Mouse (Mus musculus) heart, embryonic 13.5 days (tissue): Measurements from ENCODE around the gene Tfr2. TPM values are rescaled to one million over a fixed set of nuclear protein-coding genes. Genes with fewer than 3 reads are reported as not detected.

Experiments
- ATAC-seq: fragments of 200-750 bp; cut with Nextera tagmentation; 2 replicates; pipeline ENCODE4 v1.8.0; 2017; ENCODE audit warnings: moderate TSS enrichment; ENCODE audit not compliant: insufficient number of reproducible peaks, low FRiP score, low TSS enrichment; ENCODE audit errors: extremely low read depth
- H3K27ac ChIP-seq: fragments of 300-500 bp; sonication (generic); replicated peaks from 2 replicates; pipeline ENCODE4 v1.5.1; 2015; ENCODE audit warnings: moderate library complexity, mild to moderate bottlenecking, inconsistent platforms
- H3K27me3 ChIP-seq: fragments of 300-500 bp; sonication (generic); replicated peaks from 2 replicates; pipeline ENCODE4 v1.6.1; 2015; ENCODE audit warnings: mild to moderate bottlenecking, inconsistent platforms
- H3K36me3 ChIP-seq: fragments of 300-500 bp; sonication (generic); 2 replicates; pipeline ENCODE4 v1.6.1; 2015; ENCODE audit warnings: mild to moderate bottlenecking, inconsistent platforms
- H3K4me1 ChIP-seq: fragments of 300-500 bp; sonication (generic); 2 replicates; pipeline ENCODE4 v1.6.1; 2015; ENCODE audit warnings: inconsistent platforms
- H3K4me2 ChIP-seq: fragments of 300-500 bp; sonication (generic); 2 replicates; pipeline ENCODE4 v1.6.1; 2015; ENCODE audit warnings: inconsistent platforms, mild to moderate bottlenecking, moderate library complexity
- H3K4me3 ChIP-seq: fragments of 300-500 bp; sonication (generic); 2 replicates; pipeline ENCODE4 v1.5.1; 2015; ENCODE audit warnings: moderate library complexity, mild to moderate bottlenecking, inconsistent platforms
- H3K9ac ChIP-seq: fragments of 300-500 bp; sonication (generic); 2 replicates; pipeline ENCODE4 v1.6.1; 2015; ENCODE audit warnings: inconsistent platforms, mild to moderate bottlenecking, moderate library complexity
- H3K9me3 ChIP-seq: fragments of 300-500 bp; sonication (generic); 2 replicates; pipeline ENCODE4 v1.6.1; 2016; ENCODE audit warnings: inconsistent platforms
- WGBS: fragments of 180-500 bp; shearing (Covaris S2); methylation state at CpG from one replicate; pipeline ENCODE4 v1.1.7; 2015; ENCODE audit warnings: mixed read lengths; 5-methylcytosine and 5-hydroxymethylcytosine counted together
- polyA plus RNA-seq: library from polyadenylated mRNA; unstranded; fragments of >200 nt; fragmentation: Nextera tagmentation; extraction: Ambion mirVana; gene quantifications from 2 replicates; pipeline ENCODE4 v1.2.1, GENCODE M21; 2015

Tfr2 gene
- polyA plus RNA-seq, 1 experiment from 2014 or later = 0.59 TPM

DNA sequence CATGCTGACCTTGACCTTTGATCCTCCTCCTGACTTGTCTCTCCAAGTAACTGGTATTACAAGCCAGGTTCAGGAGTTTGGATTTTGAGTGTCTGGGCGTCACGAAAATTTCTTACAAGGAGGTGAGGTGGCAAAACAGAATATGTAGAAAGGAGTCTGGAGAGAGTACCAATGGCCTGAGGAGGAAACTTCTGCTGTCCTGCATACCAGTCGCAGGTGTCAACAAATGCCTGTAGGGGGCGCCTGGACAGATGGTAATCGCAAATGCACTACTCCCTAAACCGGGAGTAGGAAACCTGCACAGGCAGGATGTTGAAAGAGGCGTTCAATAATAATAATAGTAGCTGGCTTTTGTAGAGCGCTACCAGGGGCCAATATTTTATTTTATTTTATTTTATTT is 15.3 kb downstream of the Tfr2 start:
- no peaks in the 10 kb centered on the region for H3K36me3 ChIP-seq
- H3K4me3 ChIP-seq = no peak overlapping the region
- ATAC-seq = no peak
- no peak overlapping the region for H3K9ac ChIP-seq
- H3K27me3 ChIP-seq = peaks cover 36% of the 10 kb centered on the region
- no peak overlapping the region for H3K4me2 ChIP-seq
- H3K4me1 ChIP-seq = peaks cover 12% of the 10 kb centered on the region; the same call in 1 of the 2 replicates
- no peak overlapping the region for H3K27ac ChIP-seq
- 33% methylated on average over 8 of the region's 8 CpGs for WGBS
- H3K9me3 ChIP-seq = no peaks in the 10 kb centered on the region; the same call in 1 of the 2 replicates

DNA sequence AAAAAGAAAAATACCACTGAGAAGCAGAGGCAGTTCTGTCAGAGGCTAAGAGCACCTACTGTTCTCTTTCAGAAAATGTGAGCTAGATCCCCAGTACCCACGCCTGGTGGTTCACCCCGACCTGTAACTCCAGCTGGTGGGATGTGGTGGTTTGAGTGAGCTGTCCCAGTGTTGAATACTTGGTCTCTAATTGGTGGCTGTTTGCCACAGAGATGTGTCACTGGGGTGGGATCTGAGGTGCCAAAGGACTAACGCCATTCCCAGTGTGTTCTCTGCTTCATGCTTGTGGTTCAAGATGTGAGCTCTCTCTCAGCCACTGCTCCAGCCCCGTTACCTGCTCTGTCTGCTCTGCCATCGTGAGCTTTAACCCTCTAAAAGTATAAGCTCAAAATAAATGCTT is 20.9 kb downstream of the Tfr2 start:
- Histone ChIP-seq H3K4me1 (no peaks in the 10 kb centered on the region), H3K4me3 (no peak overlapping the region), H3K27ac (no peak overlapping the region), H3K9ac (no peak overlapping the region), H3K9me3 (no peaks in the 10 kb centered on the region; the same call in 1 of the 2 replicates), H3K27me3 (0 out of 2 replicates have a peak, but pooled peaks cover 4% of the 10 kb centered on the region), H3K36me3 (peaks cover under 1% of the 10 kb centered on the region; the same call in 1 of the 2 replicates), H3K4me2 (no peak overlapping the region)
- 77% methylated on average over 5 of the region's 5 CpGs for WGBS
- no peak for ATAC-seq

DNA sequence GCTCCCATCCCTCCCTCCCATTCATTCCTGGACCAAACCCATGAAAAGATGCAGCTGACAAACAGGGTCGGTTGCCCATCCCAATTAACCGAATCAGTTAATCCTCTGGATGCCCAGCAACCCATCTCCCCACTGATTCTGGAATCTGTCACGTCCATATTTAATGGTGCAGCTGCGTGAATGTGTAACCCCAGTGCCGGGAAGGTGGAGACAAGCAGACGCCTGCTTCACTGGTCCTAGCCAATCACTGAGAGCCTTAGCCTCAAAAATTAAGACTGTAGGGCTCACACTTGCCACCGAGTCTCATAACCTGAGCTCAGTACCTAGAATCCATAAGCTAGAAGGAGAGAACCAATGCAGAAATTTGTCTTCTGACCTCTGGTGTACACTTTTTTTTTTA is 26.3 kb downstream of the Tfr2 start:
- 72% methylated on average over 7 of the region's 7 CpGs for WGBS
- no peak overlapping the region for H3K9ac ChIP-seq
- no peaks in the 10 kb centered on the region for H3K27me3 ChIP-seq
- H3K4me1 ChIP-seq = peaks cover 12% of the 10 kb centered on the region
- H3K27ac ChIP-seq = no peak overlapping the region
- no peak for ATAC-seq
- H3K4me3 ChIP-seq = no peak overlapping the region
- no peaks in the 10 kb centered on the region for H3K9me3 ChIP-seq
- H3K4me2 ChIP-seq = no peak overlapping the region
- peaks cover 25% of the 10 kb centered on the region for H3K36me3 ChIP-seq

DNA sequence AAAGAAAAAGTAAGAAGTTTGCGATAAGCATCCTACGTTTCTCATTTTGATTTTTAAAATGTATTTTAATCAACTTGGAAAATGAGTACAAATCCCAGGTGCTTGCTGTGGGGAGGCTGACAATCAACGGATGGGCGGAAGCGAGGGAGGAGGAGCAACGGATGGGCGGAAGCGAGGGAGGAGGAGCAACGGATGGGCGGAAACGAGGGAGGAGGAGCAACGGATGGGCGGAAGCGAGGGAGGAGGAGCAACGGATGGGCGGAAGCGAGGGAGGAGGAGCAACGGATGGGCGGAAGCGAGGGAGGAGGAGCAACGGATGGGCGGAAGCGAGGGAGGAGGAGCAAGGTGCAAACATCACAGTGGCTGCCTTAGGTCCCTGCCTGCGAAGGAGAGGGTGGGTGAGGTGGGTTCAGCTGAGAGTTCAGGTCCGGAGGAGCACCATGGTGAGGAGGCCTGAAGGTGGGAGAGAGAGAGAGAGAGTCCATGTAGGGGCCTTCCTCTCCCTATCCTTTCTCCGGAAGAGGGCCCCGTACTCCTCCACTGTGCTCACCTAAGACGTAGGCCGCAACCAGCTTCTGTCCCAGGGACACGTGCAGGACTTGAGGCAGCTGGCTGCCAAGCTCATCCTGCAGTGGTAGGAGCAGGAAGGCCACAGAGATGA is 27.1 kb downstream of the Tfr2 start:
- no peaks in the 10 kb centered on the region for H3K27me3 ChIP-seq
- 0 out of 2 replicates have a peak overlapping the region, but pooled peaks have one; percentile 6 for H3K4me3 ChIP-seq
- 34% methylated on average over 30 of the region's 30 CpGs for WGBS
- peak overlapping the region; percentile 33 for H3K4me2 ChIP-seq
- H3K27ac ChIP-seq = no peak overlapping the region
- no peak overlapping the region for H3K9ac ChIP-seq
- H3K9me3 ChIP-seq = no peaks in the 10 kb centered on the region
- H3K36me3 ChIP-seq = peaks cover 25% of the 10 kb centered on the region
- H3K4me1 ChIP-seq = peaks cover 13% of the 10 kb centered on the region
- no peak for ATAC-seq

DNA sequence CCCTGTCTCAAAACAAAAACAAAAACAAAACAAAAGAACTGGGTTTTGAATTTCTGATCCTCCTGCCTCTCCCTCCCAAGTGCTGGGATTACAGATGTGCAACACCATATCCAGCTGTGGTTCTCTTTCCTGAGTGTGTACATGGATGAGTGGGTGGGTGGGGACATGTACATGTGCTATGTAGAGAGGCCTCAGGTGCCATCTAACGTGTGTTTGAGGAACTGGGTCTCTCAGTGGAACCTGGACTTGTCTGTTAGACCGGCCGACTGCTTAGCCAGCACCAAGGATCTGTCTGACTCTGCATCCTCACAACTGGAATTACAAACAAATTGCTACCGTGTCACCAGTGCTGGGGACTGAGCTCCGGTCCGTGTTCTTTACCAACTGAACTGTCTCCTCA is 28.0 kb downstream of the Tfr2 start:
- H3K9ac ChIP-seq = no peak overlapping the region
- H3K27me3 ChIP-seq = no peaks in the 10 kb centered on the region
- H3K4me2 ChIP-seq = no peak overlapping the region
- no peak overlapping the region for H3K4me3 ChIP-seq
- no peak for ATAC-seq
- peaks cover 25% of the 10 kb centered on the region for H3K36me3 ChIP-seq
- WGBS = 92% methylated on average over 6 of the region's 6 CpGs
- no peaks in the 10 kb centered on the region for H3K9me3 ChIP-seq
- H3K4me1 ChIP-seq = peaks cover 21% of the 10 kb centered on the region
- H3K27ac ChIP-seq = no peak overlapping the region

DNA sequence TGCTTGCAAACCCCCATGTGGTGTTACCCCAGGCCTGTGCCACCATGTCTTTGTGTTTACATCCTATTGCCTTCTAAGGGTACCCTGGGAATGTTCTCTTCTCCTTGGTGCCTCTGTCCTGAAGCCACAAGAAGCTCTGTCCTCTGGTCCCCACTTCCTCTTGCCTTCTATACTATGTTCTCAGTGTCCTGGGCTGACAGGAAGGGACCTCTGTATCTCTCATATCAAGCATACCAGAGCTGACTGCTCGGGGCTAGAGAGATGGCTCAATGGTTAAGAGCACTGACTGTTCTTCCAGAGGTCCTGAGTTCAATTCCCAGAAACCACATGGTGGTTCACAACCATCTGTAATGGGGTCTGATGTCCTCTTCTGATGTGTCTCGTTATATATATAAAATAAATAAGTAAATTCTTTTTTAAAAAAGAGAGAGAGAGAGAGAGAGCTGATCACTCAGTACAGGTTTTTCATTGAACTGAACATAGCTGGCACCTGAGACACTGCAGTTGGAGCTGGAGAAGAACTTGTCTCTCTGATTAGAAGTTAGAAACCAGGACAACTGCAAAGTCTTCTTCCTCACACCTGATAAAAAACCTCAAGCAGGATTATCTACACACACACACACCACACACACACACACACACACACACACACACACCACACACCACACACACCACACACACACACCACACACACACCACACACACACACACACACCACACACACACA is 28.6 kb downstream of the Tfr2 start:
- Histone ChIP-seq H3K27ac (no peak overlapping the region), H3K4me3 (no peak overlapping the region), H3K4me2 (no peak overlapping the region), H3K9ac (no peak overlapping the region), H3K27me3 (no peaks in the 10 kb centered on the region), H3K9me3 (no peaks in the 10 kb centered on the region), H3K4me1 (peaks cover 27% of the 10 kb centered on the region), H3K36me3 (peaks cover 25% of the 10 kb centered on the region)
- no peak for ATAC-seq
- WGBS = 54% methylated on average over 2 of the region's 2 CpGs

DNA sequence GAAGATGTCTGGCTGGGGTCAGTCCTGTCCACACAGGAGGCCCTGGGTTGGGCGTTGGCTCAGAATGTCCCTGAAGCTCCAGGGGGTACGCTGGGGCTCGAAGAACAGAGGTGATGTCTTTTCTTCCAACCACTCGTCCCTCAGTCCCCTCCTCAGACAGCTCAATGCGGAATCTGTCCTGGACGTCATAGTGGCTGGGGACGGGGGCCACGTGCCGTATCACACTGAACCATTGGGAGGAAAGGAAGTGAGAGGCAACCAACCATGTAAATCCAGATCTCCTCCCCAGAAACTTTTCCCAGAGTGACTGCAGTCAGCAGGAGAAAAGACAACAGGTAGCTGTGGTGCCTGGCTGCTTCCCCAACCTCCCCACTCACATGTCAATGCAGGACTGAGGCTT is 30.0 kb downstream of the Tfr2 start:
- Histone ChIP-seq H3K4me1 (peaks cover 34% of the 10 kb centered on the region), H3K27ac (no peak overlapping the region), H3K9ac (peak overlapping the region; percentile 87), H3K9me3 (no peaks in the 10 kb centered on the region), H3K27me3 (no peaks in the 10 kb centered on the region), H3K4me3 (peak overlapping the region; percentile 72), H3K36me3 (peaks cover 33% of the 10 kb centered on the region), H3K4me2 (peak overlapping the region; percentile 80)
- ATAC-seq = no peak
- WGBS = 54% methylated on average over 9 of the region's 9 CpGs

DNA sequence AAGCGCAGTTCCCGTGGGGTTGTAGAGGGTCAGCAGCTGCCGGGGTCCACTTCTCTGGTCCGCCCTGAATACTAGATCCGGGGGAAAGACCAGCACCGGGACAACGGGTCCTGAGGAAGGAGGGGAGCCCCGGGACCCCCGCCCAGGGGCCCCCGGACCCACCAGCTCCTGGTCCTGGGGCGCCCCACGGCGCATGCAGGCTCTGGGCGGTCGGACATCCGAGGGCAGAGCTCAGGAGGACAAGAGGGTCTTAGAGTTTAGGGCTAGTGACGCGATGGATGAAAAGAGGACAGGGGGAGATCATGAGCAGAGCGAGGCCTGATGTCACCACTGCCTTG is 30.6 kb downstream of the Tfr2 start:
- ATAC-seq = peak; percentile 63; the same call in 1 of the 2 replicates

DNA sequence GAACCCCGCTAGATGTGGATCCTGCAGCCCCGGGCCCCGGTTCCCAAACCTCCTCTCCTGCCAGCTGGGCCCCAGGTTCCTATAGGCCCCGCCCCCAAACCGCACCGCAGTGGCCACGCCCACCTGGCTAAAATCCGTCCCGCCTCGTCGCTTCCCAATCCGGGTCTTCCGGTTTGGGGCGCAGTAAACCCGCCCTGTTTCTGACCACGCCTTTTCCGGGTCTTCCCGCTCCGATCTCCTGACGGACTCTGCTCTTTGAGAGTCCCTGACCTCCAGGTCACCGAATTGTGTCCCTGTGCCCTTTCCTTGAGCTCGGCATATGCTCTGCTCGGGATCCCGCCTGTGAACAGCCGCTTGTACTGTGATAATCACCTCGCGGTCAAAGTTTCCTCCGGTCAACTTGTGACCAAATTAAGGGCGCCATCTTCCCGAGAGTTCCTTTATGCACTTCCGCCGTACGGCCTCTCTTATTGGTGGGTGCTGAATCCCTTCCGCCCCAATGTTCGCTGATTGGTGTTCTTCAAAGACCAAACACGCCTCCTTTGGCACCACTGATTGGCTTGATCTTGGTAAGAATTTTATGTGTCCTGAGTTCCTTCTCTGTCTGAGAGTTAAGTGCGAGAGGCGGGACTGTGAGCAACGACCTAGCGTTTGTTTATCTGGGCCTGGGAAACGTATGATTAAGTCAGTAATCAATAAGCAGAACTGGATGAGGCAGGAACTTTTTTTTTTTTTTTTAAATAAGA is 31.2 kb downstream of the Tfr2 start, which contains the start of gene Mospd3:
Gene Mospd3 (minus strand): TSS at position 440 of the 746 bp plus-strand sequence.
- Histone ChIP-seq H3K27ac (peak within 1 kb of the TSS; percentile 87), H3K4me2 (peak within 1 kb of the TSS; percentile 80), H3K9ac (peak within 1 kb of the TSS; percentile 87), H3K36me3 (peaks cover 42% of the 10 kb centered on the region), H3K4me1 (peaks cover 34% of the 10 kb centered on the region), H3K9me3 (no peaks in the 10 kb centered on the region), H3K27me3 (no peaks in the 10 kb centered on the region), H3K4me3 (peak within 1 kb of the TSS; percentile 72)
- peak; percentile 92 for ATAC-seq
- WGBS = under 1% methylated on average over 41 of the region's 41 CpGs

More for the DNA sequence above, 30.6 kb downstream of the Tfr2 start:
- H3K27ac ChIP-seq = 0 out of 2 replicates have a peak overlapping the region, but pooled peaks have one; percentile 87
- H3K4me3 ChIP-seq = peak overlapping the region; percentile 72
- H3K4me1 ChIP-seq = peaks cover 34% of the 10 kb centered on the region
- H3K27me3 ChIP-seq = no peaks in the 10 kb centered on the region
- peak overlapping the region; percentile 80 for H3K4me2 ChIP-seq
- peaks cover 40% of the 10 kb centered on the region for H3K36me3 ChIP-seq
- WGBS = under 1% methylated on average over 19 of the region's 19 CpGs
- H3K9me3 ChIP-seq = no peaks in the 10 kb centered on the region
- H3K9ac ChIP-seq = peak overlapping the region; percentile 87

DNA sequence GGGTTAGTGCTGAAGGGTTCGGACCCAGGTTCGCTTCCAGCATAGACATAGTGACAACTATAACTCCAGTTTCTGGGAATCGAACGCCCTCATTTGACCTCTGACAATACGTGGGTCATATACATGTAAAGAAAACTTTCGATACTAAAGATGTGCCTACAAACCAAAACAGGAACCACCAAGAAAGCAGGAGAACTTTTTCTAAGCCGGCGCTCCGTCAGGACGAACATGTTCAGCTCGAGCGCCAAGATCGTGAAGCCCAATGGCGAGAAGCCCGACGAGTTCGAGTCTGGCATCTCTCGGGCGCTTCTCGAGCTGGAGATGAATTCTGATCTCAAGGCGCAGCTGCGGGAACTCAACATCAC is 31.7 kb downstream of the Tfr2 start:
- Histone ChIP-seq H3K27ac (peak overlapping the region; percentile 87), H3K4me1 (peaks cover 34% of the 10 kb centered on the region), H3K4me2 (peak overlapping the region; percentile 80), H3K4me3 (peak overlapping the region; percentile 72), H3K36me3 (peaks cover 46% of the 10 kb centered on the region), H3K9ac (peak overlapping the region; percentile 86), H3K9me3 (no peaks in the 10 kb centered on the region), H3K27me3 (no peaks in the 10 kb centered on the region)
- WGBS = under 1% methylated on average over 22 of the region's 22 CpGs
- no peak for ATAC-seq
